Mouse (Mus musculus) CD4-positive helper T cell, adult 2 months (primary cell): ENCODE results near the gene Klhl29.
A peak's percentile ranks its signal among the peaks of the same experiment; 100 is the strongest.

Experiments used
- DNase-seq: peaks from one replicate; pipeline ENCODE4 v3.0.0-alpha.2; 2012; ENCODE audit warnings: low read depth, missing footprints, low spot score

The Klhl29 gene

GRCm38 (mm10) chr12:5222439-5223202 is 152.9 kb downstream of the Klhl29 start:
- no peak for DNase-seq

GRCm38 (mm10) chr12:5219913-5220575 is 155.4 kb downstream of the Klhl29 start:
- DNase-seq, result no peak

GRCm38 (mm10) chr12:5215836-5216747 is 159.4 kb downstream of the Klhl29 start:
- DNase-seq, result no peak

GRCm38 (mm10) chr12:5214266-5214665 is 161.2 kb downstream of the Klhl29 start:
- no peak for DNase-seq

- DNase-seq, result no peak
These were observed 162.0 kb downstream of the Klhl29 start for GRCm38 (mm10) chr12:5213339-5214104.

- DNase-seq, result no peak
These were observed 163.6 kb downstream of the Klhl29 start for GRCm38 (mm10) chr12:5211884-5212283.

- no peak for DNase-seq
These were observed 164.7 kb downstream of the Klhl29 start for GRCm38 (mm10) chr12:5210786-5211185.

GRCm38 (mm10) chr12:5207941-5208905 is 167.3 kb downstream of the Klhl29 start:
- DNase-seq, result no peak

GRCm38 (mm10) chr12:5207172-5207571 is 168.3 kb downstream of the Klhl29 start:
- DNase-seq, result no peak

GRCm38 (mm10) chr12:5204071-5204840 is 171.2 kb downstream of the Klhl29 start:
- no peak for DNase-seq

GRCm38 (mm10) chr12:5203385-5203784 is 172.1 kb downstream of the Klhl29 start:
- no peak for DNase-seq

GRCm38 (mm10) chr12:5198254-5198653 is 177.2 kb downstream of the Klhl29 start:
- no peak for DNase-seq

- no peak for DNase-seq
These were observed 181.3 kb downstream of the Klhl29 start for GRCm38 (mm10) chr12:5194176-5194575.

GRCm38 (mm10) chr12:5192380-5192718 is 183.1 kb downstream of the Klhl29 start:
- no peak for DNase-seq

GRCm38 (mm10) chr12:5191628-5192379 is 183.7 kb downstream of the Klhl29 start:
- DNase-seq, result peak; percentile 4

GRCm38 (mm10) chr12:5191206-5191605 is 184.3 kb downstream of the Klhl29 start:
- DNase-seq, result no peak

GRCm38 (mm10) chr12:5189446-5190150 is 185.9 kb downstream of the Klhl29 start:
- DNase-seq, result no peak

GRCm38 (mm10) chr12:5188899-5189298 is 186.6 kb downstream of the Klhl29 start:
- no peak for DNase-seq
